Mouse (Mus musculus) spleen, adult 12 weeks (tissue): Measurements from ENCODE around the gene Nedd4.

Experiments used
- DNase-seq: peaks from one replicate; pipeline ENCODE4 v3.0.0; 2022; ENCODE audit warnings: low spot score

The Nedd4 gene

GRCm38 (mm10) chr9:72721221-72721620, 59.1 kb downstream of the Nedd4 start:
- no peak for DNase-seq

DNA sequence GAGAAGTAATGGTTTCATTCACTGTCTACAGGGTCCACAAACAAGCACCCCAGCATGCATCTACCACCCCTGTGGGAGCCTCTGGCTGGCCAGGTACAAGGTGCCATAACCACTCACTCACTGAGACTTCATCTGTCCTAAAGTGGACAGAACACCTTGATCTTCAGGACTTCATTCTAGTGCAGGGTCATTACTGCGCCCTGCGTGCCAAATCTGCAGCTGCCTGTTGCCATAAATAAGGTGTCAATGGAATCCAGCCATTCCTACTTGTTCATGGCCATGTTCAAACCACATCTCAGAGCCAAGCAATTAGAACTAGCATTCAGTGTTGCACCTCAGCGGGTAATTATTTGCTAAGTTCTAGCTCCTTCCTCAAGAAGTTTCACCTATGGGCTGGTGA, 60.5 kb downstream of the Nedd4 start:
- no peak for DNase-seq

DNA sequence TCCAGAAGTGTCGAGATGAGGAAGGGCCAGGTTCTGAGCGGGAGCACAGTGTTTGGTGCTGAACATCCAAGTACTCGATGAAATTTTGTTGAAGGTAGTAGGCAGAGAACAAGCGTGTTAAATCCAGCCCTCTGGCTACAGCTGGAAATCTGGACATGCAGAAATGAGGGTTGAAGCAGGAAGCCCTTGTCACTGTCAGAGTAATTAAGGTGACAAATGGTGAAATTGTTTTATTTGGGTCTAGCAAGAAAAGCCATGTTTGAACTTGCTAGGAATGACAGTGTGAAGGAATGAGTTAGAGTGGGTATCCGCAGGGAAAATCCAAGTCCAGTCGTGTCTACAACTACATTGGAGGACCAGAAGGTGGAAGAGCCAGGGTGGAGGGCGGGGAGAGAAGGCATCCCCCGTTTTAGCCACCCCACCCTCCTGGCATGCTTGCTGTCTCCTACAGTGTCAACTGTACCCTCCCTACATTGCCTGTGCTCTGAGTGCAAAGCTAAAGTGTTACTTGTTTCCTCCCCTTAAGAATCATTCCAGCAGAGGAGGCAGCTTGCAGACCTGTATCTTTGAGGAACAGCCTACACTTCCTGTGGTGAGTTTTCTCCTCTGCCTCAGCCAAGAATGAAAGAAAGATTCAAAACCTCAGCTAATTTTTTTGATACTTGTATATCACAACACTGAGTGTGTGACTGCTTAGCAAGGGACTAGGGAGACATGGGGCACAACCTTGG, 62.5 kb downstream of the Nedd4 start:
- no peak for DNase-seq

DNA sequence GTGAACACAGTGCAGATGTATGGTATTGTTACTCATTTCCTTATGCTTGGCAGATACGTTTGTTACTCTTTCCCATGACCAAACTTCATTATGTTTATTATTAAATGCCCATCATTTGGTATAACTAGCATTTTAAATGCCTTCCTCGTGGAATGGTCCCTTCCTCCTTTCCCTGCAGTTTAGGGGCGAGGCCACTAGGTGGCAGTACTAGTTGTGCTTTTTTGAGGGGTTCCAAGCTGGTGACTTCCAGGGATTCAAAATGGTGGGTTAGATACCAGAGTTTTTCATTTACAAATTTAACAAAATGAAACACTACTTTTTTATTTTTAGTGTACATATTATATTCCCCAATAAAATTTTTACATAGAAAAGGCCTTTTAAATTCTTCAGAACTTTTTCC, 71.8 kb downstream of the Nedd4 start:
- DNase-seq = peak; percentile 33

- peak; percentile 37 for DNase-seq
Observed at GRCm38 (mm10) chr9:72735822-72736410, 73.8 kb downstream of the Nedd4 start.

DNA sequence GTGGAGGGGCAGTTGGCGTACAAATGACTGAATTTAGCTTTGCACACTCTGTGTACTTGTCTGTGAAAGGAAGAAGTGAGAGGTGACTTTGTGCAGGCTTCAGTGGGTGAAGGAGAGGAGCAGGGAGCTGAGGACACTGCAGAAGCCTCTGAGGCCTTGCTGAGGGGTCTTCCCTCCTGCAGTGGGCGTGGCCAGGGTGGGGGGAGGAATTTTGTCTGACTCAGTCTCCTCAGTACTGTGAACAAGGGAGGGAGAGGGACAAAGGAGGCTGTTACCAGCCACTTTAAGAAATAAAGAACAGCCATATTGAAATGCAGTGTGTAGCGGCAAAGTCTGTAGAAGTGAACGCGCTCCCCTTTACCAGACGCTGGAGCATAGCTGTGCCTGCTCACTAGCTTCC, 79.1 kb downstream of the Nedd4 start:
- no peak for DNase-seq

- DNase-seq = no peak
Observed at GRCm38 (mm10) chr9:72746278-72746677, 84.1 kb downstream of the Nedd4 start.

- no peak for DNase-seq
Observed at GRCm38 (mm10) chr9:72750272-72750671, 88.1 kb downstream of the Nedd4 start.

DNA sequence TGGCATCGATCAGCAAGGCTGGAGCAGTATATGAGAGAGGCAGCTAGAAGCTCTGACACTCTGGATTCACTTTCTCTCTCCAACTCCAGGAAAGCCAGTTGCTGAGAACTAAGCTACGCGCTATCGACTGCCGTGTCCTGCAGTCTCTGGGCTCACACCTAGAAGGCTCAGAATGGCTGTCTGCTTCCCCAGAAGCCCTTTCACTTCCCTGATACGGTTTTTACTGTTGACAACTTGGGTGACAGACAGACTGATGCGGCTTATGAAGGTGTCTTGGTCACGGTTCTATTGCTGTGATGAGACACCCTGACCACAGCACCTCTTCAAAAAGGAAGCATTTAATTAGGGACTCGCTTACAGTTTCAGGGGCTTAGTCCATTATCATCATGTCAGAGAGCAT, 90.5 kb downstream of the Nedd4 start:
- DNase-seq = peak; percentile 3

GRCm38 (mm10) chr9:72753741-72754140, 91.6 kb downstream of the Nedd4 start:
- DNase-seq = no peak

DNA sequence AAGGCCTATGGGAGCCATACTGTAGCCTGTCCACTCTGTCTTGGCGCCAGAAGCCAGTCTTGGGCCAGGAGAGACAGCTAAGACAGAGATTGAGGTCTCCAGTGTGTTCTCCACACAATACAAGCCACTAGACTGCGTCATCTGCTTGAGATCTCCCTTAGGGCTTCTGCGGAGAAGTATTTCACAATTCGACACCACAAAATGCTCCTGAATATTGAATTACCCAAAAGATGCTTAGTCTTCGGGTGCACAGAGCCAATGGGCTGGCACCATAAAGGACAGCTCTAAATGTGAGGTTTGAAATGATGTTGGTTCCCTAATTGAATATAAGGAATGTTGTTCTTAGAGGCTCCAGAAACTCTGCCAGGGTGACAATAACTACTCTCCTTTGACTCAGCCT, 95.0 kb downstream of the Nedd4 start:
- no peak for DNase-seq

DNA sequence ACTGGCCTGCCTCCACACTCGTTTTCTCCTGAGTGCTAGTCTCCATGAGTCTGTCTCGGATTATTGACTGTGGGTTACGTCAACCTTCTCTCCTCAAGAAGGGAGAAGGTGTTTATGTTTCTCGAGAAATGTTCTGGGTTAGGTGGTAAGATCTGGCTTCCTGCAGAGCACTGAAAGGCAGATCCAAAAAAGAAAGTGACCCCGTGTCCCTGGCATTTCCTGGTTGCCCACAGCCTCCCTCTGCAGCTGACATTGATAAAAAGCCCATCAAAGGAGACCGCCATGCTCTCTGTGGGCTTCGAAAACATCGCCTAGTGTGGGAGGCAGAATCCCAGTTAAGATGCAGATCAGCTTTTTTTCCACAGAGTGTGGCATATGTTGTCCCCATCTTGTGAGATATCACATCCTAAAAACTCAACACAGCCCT, 96.6 kb downstream of the Nedd4 start:
- no peak for DNase-seq

DNA sequence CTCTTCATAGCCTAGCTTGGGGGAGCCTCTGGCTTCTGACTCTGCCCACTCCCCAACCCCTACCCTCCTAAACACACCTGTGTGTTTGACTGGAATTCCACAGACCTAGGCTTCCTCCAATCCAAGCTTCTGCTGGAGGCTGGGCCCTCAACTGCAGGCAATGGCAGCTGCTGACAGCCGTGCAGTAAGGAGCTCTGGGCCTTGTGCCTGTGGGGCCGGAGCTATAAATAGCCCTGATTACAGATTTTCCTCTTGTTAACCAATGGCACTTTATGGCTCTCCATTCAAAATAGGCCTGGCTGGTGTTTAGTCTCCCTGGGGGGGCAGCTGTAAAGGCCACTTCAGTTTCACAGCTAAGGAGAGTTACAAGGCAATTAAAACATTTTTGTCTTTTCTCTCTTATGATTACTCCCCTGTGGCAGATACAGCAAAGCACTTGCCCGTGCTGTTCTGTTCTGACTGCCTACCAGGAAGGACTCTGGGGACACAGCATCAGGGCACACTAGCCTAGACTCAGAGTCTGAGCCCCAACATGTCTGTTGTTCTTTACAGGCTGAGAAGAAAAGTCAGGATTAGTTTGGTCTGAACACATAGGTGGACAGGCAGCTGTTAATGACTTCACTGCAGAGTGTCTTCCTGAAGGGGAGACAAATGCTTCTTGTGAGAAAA, 101.0 kb downstream of the Nedd4 start:
- no peak for DNase-seq

DNA sequence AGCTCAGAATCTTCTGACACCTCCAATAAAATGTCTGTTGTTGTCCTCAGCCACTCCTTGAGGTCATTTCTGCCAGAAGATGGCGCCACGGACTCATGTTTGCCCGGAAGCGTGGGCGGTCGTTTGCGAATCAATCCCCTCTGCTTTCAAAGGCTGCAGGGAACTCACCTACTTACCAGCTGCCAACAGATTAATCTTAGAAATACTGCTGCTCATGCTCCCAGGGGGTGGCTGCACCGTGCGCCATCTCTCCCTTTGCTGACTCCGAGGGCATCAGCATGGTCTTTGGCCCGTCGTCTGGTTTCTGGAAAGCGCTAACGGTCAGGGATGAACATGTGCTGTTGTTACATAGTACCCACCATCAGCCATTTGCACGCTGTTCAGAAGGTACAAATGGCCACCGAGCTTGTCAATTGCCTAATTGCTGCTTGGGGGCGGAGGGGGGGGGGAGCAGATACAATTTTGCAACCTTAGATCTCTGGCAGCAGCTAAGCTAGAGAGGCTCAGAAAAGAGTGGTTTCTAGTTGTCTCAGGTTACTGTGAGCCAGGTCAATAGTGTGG, 104.7 kb downstream of the Nedd4 start:
- peak; percentile 55 for DNase-seq

DNA sequence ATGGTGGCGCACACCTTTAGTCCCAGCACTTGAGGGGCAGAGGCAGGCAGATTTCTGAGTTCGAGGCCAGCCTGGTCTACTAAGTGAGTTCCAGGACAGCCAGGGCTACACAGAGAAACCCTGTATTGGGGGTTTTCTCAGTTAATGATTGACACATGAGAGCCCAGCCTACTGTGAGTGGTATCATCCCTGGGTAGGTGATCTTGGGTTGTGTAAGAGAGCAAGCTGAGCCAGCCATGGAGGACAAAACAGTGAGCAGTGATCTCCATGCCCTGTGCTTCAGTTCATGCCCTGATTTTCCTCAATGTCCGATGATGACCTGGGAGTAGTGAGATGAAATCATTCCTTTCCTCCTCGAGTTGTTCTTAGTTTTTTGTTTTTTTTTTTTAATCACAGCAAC, 112.9 kb downstream of the Nedd4 start:
- DNase-seq = no peak

- no peak for DNase-seq
Observed at GRCm38 (mm10) chr9:72779004-72779403, 116.9 kb downstream of the Nedd4 start.

DNA sequence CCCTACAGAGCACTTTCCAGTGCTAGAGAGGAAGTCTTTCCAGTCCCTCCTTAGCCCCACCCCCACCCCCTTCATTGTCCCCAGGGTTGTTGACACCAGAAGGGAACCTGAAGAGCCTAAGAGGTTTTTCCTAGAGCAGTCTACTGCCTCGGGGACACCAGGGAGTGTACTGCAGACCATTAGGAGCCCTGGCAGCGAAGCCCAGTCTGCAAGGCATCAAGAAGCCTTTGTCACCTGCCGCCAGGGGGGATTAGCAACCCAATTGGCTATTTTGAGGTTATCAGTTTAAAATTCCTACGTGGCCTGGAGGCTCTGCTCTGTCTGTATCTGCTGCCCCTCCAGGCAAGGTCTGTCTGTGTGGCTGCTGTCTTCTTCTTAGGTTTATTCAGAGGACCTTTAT, 117.6 kb downstream of the Nedd4 start:
- DNase-seq = no peak

DNA sequence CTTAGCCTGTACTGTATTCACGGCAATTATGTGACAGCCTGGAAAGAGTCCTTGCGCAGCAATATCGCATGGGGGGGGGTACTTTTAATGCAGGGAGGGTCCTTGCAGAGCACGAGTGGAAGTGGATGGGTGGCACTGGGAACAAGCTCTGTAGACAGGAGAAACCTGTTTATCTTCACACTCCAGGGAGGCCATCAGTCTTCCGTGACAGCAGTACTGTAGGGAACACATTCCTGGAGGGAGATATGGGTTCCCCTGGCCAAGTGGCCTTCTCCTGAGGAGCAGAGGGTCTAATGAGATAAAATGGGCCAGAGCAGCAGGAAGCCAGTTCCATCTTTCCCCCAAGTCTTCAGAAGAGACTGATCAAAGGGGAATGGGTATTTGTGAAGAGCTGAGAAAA, 118.5 kb downstream of the Nedd4 start:
- no peak for DNase-seq

DNA sequence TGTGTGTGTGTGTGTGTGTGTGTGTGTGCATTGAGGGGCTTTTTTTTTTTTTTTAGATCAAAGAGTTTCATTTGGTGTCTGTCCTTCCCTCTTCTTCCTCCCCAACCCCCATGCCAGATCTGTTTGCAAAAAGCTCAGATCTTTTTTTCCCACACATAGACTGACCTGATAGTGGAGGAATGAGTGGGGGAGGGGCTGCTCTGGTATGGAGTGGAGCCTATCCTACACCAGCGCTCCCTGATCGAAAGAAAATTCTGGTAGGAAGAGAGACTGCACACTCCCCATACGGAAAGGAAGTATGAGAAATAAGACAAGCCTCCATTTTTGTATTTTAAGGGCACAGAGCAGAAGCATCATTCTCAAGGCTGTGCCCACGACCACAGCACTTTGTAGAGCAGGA, 119.3 kb downstream of the Nedd4 start:
- DNase-seq = no peak

DNA sequence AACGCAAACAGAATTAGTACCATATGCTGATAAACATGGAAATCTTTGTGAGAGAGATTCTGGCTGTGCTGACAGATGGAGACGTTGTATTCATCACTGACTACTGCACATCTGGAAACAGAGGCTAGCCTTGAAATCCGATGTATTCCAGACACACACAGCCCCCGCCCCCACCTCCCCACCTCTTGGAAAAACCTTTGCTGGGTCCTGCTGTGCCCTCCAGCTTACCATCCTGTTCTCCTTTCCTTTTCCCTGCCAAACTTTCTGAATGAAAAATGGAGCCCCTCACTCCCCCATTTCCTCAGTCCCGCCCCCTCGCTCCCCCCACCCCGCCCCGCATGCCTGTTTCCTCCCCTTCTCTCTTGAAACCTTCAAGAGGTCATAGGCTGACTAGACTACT, 120.0 kb downstream of the Nedd4 start:
- DNase-seq = no peak

DNA sequence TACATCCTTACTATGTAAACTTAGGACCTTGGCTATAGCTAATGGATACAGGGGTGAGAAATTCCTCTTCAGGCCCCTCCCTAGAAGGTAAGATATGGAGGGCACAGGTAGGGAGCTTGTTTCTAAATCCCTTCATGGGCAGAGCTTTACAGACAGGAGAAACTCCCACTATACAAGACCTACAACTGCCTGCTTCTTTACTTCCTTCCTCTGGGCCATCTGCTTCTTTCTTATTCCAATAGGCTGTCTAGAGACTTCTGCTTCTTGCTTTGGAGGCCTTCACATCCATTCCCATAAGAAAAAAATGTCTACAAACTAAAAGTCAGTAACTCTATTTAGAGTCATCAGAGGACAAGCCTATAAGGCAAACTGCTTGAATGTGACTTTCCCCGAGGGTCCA, 125.6 kb downstream of the Nedd4 start:
- no peak for DNase-seq

DNA sequence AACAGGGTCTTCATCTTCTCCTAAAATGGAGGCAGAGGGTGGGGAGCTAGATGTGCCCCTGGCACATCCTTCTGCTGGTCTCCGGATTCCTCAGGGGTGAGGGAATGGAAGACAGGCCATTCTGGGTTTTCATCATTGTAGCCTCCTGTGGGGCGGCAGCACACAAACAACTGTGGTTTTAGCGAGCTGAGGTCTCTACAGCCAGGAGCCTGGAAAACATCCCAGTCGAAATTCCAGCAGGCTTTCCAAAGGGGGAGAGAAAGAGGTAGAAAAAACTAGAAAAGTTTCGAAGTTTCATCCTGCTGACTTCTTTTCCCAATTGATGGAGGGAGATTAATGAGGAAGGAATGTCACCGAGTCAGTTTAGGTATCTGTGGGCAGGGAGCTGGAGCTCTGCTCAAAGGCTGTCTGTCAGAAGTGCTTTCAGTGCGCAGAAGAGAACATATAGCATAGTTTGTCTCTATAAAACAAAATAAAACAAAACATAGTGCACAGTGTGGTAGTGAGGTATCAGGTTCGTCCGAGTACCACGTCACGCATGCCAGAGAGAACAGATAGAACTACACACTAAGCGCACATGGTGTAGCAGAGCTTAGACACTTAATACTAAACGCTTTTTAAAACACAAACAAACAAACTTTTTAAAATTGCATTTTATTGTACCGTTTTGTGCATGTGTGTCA, 128.5 kb downstream of the Nedd4 start:
- no peak for DNase-seq

GRCm38 (mm10) chr9:72791213-72791582, 129.1 kb downstream of the Nedd4 start:
- no peak for DNase-seq
